Mouse (Mus musculus) embryo, embryonic 9.5 days (tissue): Measurements from ENCODE around the gene Gtf2h4.
A peak's percentile ranks its signal among the peaks of the same experiment; 100 is the strongest.

ENCODE experiments used
- DNase-seq: peaks from one replicate; pipeline ENCODE4 v3.0.0-alpha.2; 2017; ENCODE audit errors: extremely low spot score

Gene Gtf2h4

GRCm38 (mm10) chr17:35673416-35674035 lies at the start of gene Gtf2h4:
Gtf2h4 (minus strand) TSS chr17:35673739.
- DNase-seq: peak; percentile 87

- no peak for DNase-seq
Measured at GRCm38 (mm10) chr17:35721676-35722075, 48.1 kb upstream of the Gtf2h4 start.

- DNase-seq: peak; percentile 51
Measured at GRCm38 (mm10) chr17:35720340-35720727, 46.8 kb upstream of the Gtf2h4 start.

- DNase-seq: no peak
Measured at GRCm38 (mm10) chr17:35719616-35720339, 46.2 kb upstream of the Gtf2h4 start.

- no peak for DNase-seq
Measured at GRCm38 (mm10) chr17:35717080-35717479, 43.5 kb upstream of the Gtf2h4 start.

GRCm38 (mm10) chr17:35716114-35716513 lies 42.6 kb upstream of the Gtf2h4 start:
- DNase-seq: no peak

GRCm38 (mm10) chr17:35710705-35711347 lies 37.3 kb upstream of the Gtf2h4 start:
- no peak for DNase-seq

- DNase-seq: no peak
Measured at GRCm38 (mm10) chr17:35708611-35709010, 35.1 kb upstream of the Gtf2h4 start.

GRCm38 (mm10) chr17:35707929-35708328 lies 34.4 kb upstream of the Gtf2h4 start:
- DNase-seq: no peak

GRCm38 (mm10) chr17:35705836-35706235 lies 32.3 kb upstream of the Gtf2h4 start:
- DNase-seq: peak; percentile 50

- DNase-seq: peak; percentile 82
Measured at GRCm38 (mm10) chr17:35704621-35705464, 31.3 kb upstream of the Gtf2h4 start, which contains the start of gene Ddr1. Ddr1 (minus strand) TSS chr17:35704621.

GRCm38 (mm10) chr17:35703751-35704271 lies 30.3 kb upstream of the Gtf2h4 start:
- peak; percentile 87 for DNase-seq

- no peak for DNase-seq
Measured at GRCm38 (mm10) chr17:35703065-35703464, 29.5 kb upstream of the Gtf2h4 start.

- no peak for DNase-seq
Measured at GRCm38 (mm10) chr17:35702605-35703004, 29.1 kb upstream of the Gtf2h4 start.

- peak; percentile 65 for DNase-seq
Measured at GRCm38 (mm10) chr17:35701978-35702461, 28.5 kb upstream of the Gtf2h4 start.

GRCm38 (mm10) chr17:35701203-35701977 lies 27.9 kb upstream of the Gtf2h4 start:
- DNase-seq: no peak

GRCm38 (mm10) chr17:35700371-35700961 lies 26.9 kb upstream of the Gtf2h4 start:
- DNase-seq: peak; percentile 74

- DNase-seq: no peak
Measured at GRCm38 (mm10) chr17:35699919-35700318, 26.4 kb upstream of the Gtf2h4 start.

- no peak for DNase-seq
Measured at GRCm38 (mm10) chr17:35698501-35698883, 25.0 kb upstream of the Gtf2h4 start.

GRCm38 (mm10) chr17:35697759-35698500 lies 24.4 kb upstream of the Gtf2h4 start:
- peak; percentile 68 for DNase-seq
